Mouse (Mus musculus): ENCODE results near the gene Gars. TPM values are rescaled to one million over a fixed set of nuclear protein-coding genes. Genes with fewer than 3 reads are reported as not detected.

Gars gene
- polyA plus RNA-seq, 1 experiment from 2014 or later: 229 TPM

- Histone ChIP-seq H3K4me2 (ENCODE audit: low read length) (no peak overlapping the region), H3K27ac (ENCODE audit: low read length) (no peak overlapping the region), H3K9ac (replicated peaks; ENCODE audit: low read depth, low read length) (no peak overlapping the region), H3K4me3 (replicated peaks; ENCODE audit: low read length) (no peak overlapping the region), H3K36me3 (ENCODE audit: control insufficient read depth, insufficient read depth) (peaks cover 9% of the 10 kb centered on the region; the same call in 1 of the 2 replicates), H3K9me3 (ENCODE audit: control insufficient read depth, low read length) (no peaks in the 10 kb centered on the region), H3K27me3 (replicated peaks; ENCODE audit: control insufficient read depth, insufficient read depth, low read length) (no peaks in the 10 kb centered on the region), H3K4me1 (replicated peaks; ENCODE audit: control insufficient read depth, insufficient read depth, low read length) (peaks cover under 1% of the 10 kb centered on the region)
- 70% methylated on average over 1 of the region's 1 CpGs for WGBS
- no peak for ATAC-seq
Measured at GRCm38 (mm10) chr6:55045326-55045725, 7.5 kb downstream of the Gars start.

- Histone ChIP-seq H3K4me2 (ENCODE audit: low read length) (no peak overlapping the region), H3K9ac (replicated peaks; ENCODE audit: low read depth, low read length) (no peak overlapping the region), H3K9me3 (ENCODE audit: control insufficient read depth, low read length) (no peaks in the 10 kb centered on the region), H3K27ac (ENCODE audit: low read length) (no peak overlapping the region), H3K36me3 (ENCODE audit: control insufficient read depth, insufficient read depth) (peaks cover 30% of the 10 kb centered on the region), H3K4me3 (replicated peaks; ENCODE audit: low read length) (no peak overlapping the region), H3K27me3 (replicated peaks; ENCODE audit: control insufficient read depth, insufficient read depth, low read length) (no peaks in the 10 kb centered on the region), H3K4me1 (replicated peaks; ENCODE audit: control insufficient read depth, insufficient read depth, low read length) (no peaks in the 10 kb centered on the region; the same call in 1 of the 2 replicates)
- no peak for ATAC-seq
- 90% methylated on average over 10 of the region's 10 CpGs for WGBS
Measured at GRCm38 (mm10) chr6:55049186-55049585, 11.4 kb downstream of the Gars start.

GRCm38 (mm10) chr6:55054491-55054890 is 16.7 kb downstream of the Gars start:
- no peak for ATAC-seq
- H3K9me3 ChIP-seq (ENCODE audit: control insufficient read depth, low read length): no peaks in the 10 kb centered on the region
- no peaks in the 10 kb centered on the region for H3K4me1 ChIP-seq (replicated peaks; ENCODE audit: control insufficient read depth, insufficient read depth, low read length)
- no peak overlapping the region for H3K4me3 ChIP-seq (replicated peaks; ENCODE audit: low read length)
- no peaks in the 10 kb centered on the region for H3K27me3 ChIP-seq (replicated peaks; ENCODE audit: control insufficient read depth, insufficient read depth, low read length)
- no peak overlapping the region for H3K9ac ChIP-seq (replicated peaks; ENCODE audit: low read depth, low read length)
- WGBS: 94% methylated on average over 4 of the region's 4 CpGs
- H3K36me3 ChIP-seq (ENCODE audit: control insufficient read depth, insufficient read depth): peaks cover 44% of the 10 kb centered on the region
- H3K4me2 ChIP-seq (ENCODE audit: low read length): no peak overlapping the region
- H3K27ac ChIP-seq (ENCODE audit: low read length): no peak overlapping the region

GRCm38 (mm10) chr6:55057427-55057826 is 19.6 kb downstream of the Gars start:
- no peaks in the 10 kb centered on the region for H3K9me3 ChIP-seq (ENCODE audit: control insufficient read depth, low read length)
- no peak overlapping the region for H3K27ac ChIP-seq (ENCODE audit: low read length)
- no peak overlapping the region for H3K4me3 ChIP-seq (replicated peaks; ENCODE audit: low read length)
- peaks cover 4% of the 10 kb centered on the region; the same call in 1 of the 2 replicates for H3K4me1 ChIP-seq (replicated peaks; ENCODE audit: control insufficient read depth, insufficient read depth, low read length)
- no peak overlapping the region for H3K4me2 ChIP-seq (ENCODE audit: low read length)
- H3K27me3 ChIP-seq (replicated peaks; ENCODE audit: control insufficient read depth, insufficient read depth, low read length): no peaks in the 10 kb centered on the region
- H3K36me3 ChIP-seq (ENCODE audit: control insufficient read depth, insufficient read depth): peaks cover 47% of the 10 kb centered on the region
- 95% methylated on average over 3 of the region's 3 CpGs for WGBS
- no peak for ATAC-seq
- no peak overlapping the region for H3K9ac ChIP-seq (replicated peaks; ENCODE audit: low read depth, low read length)

GRCm38 (mm10) chr6:55060241-55060825 is 22.5 kb downstream of the Gars start:
- WGBS: 95% methylated on average over 7 of the region's 7 CpGs
- no peak overlapping the region for H3K27ac ChIP-seq (ENCODE audit: low read length)
- no peak for ATAC-seq
- no peak overlapping the region for H3K4me2 ChIP-seq (ENCODE audit: low read length)
- H3K4me1 ChIP-seq (replicated peaks; ENCODE audit: control insufficient read depth, insufficient read depth, low read length): peaks cover 4% of the 10 kb centered on the region; the same call in 1 of the 2 replicates
- H3K4me3 ChIP-seq (replicated peaks; ENCODE audit: low read length): no peak overlapping the region
- H3K27me3 ChIP-seq (replicated peaks; ENCODE audit: control insufficient read depth, insufficient read depth, low read length): no peaks in the 10 kb centered on the region
- H3K9ac ChIP-seq (replicated peaks; ENCODE audit: low read depth, low read length): no peak overlapping the region
- H3K36me3 ChIP-seq (ENCODE audit: control insufficient read depth, insufficient read depth): peaks cover 35% of the 10 kb centered on the region
- no peaks in the 10 kb centered on the region for H3K9me3 ChIP-seq (ENCODE audit: control insufficient read depth, low read length)

GRCm38 (mm10) chr6:55061328-55061727 is 23.5 kb downstream of the Gars start:
- Histone ChIP-seq H3K4me3 (replicated peaks; ENCODE audit: low read length) (no peak overlapping the region), H3K9ac (replicated peaks; ENCODE audit: low read depth, low read length) (no peak overlapping the region), H3K9me3 (ENCODE audit: control insufficient read depth, low read length) (no peaks in the 10 kb centered on the region), H3K4me2 (ENCODE audit: low read length) (no peak overlapping the region), H3K27me3 (replicated peaks; ENCODE audit: control insufficient read depth, insufficient read depth, low read length) (no peaks in the 10 kb centered on the region), H3K4me1 (replicated peaks; ENCODE audit: control insufficient read depth, insufficient read depth, low read length) (peaks cover 4% of the 10 kb centered on the region; the same call in 1 of the 2 replicates), H3K36me3 (ENCODE audit: control insufficient read depth, insufficient read depth) (peaks cover 34% of the 10 kb centered on the region), H3K27ac (ENCODE audit: low read length) (no peak overlapping the region)
- no peak for ATAC-seq
- 93% methylated on average over 11 of the region's 11 CpGs for WGBS

- Histone ChIP-seq H3K36me3 (ENCODE audit: control insufficient read depth, insufficient read depth) (peaks cover 30% of the 10 kb centered on the region), H3K9ac (replicated peaks; ENCODE audit: low read depth, low read length) (no peak overlapping the region), H3K9me3 (ENCODE audit: control insufficient read depth, low read length) (no peaks in the 10 kb centered on the region), H3K4me1 (replicated peaks; ENCODE audit: control insufficient read depth, insufficient read depth, low read length) (peaks cover 4% of the 10 kb centered on the region; the same call in 1 of the 2 replicates), H3K27ac (ENCODE audit: low read length) (no peak overlapping the region), H3K4me3 (replicated peaks; ENCODE audit: low read length) (no peak overlapping the region), H3K27me3 (replicated peaks; ENCODE audit: control insufficient read depth, insufficient read depth, low read length) (no peaks in the 10 kb centered on the region), H3K4me2 (ENCODE audit: low read length) (no peak overlapping the region)
- ATAC-seq: peak; percentile 62
- 31% methylated on average over 5 of the region's 5 CpGs for WGBS
Measured at GRCm38 (mm10) chr6:55062200-55062599, 24.4 kb downstream of the Gars start.

GRCm38 (mm10) chr6:55063793-55064476 is 26.1 kb downstream of the Gars start:
- Histone ChIP-seq H3K27me3 (replicated peaks; ENCODE audit: control insufficient read depth, insufficient read depth, low read length) (no peaks in the 10 kb centered on the region), H3K36me3 (ENCODE audit: control insufficient read depth, insufficient read depth) (peaks cover 36% of the 10 kb centered on the region), H3K4me2 (ENCODE audit: low read length) (no peak overlapping the region), H3K9ac (replicated peaks; ENCODE audit: low read depth, low read length) (no peak overlapping the region), H3K4me1 (replicated peaks; ENCODE audit: control insufficient read depth, insufficient read depth, low read length) (peaks cover 4% of the 10 kb centered on the region; the same call in 1 of the 2 replicates), H3K9me3 (ENCODE audit: control insufficient read depth, low read length) (no peaks in the 10 kb centered on the region), H3K27ac (ENCODE audit: low read length) (no peak overlapping the region), H3K4me3 (replicated peaks; ENCODE audit: low read length) (no peak overlapping the region)
- 93% methylated on average over 9 of the region's 9 CpGs for WGBS
- ATAC-seq: no peak

GRCm38 (mm10) chr6:55064477-55064827 is 26.6 kb downstream of the Gars start:
- H3K4me2 ChIP-seq (ENCODE audit: low read length): no peak overlapping the region
- ATAC-seq: no peak
- no peak overlapping the region for H3K9ac ChIP-seq (replicated peaks; ENCODE audit: low read depth, low read length)
- H3K27me3 ChIP-seq (replicated peaks; ENCODE audit: control insufficient read depth, insufficient read depth, low read length): no peaks in the 10 kb centered on the region
- no peaks in the 10 kb centered on the region for H3K9me3 ChIP-seq (ENCODE audit: control insufficient read depth, low read length)
- WGBS: 98% methylated on average over 7 of the region's 7 CpGs
- H3K4me1 ChIP-seq (replicated peaks; ENCODE audit: control insufficient read depth, insufficient read depth, low read length): peaks cover 4% of the 10 kb centered on the region; the same call in 1 of the 2 replicates
- no peak overlapping the region for H3K27ac ChIP-seq (ENCODE audit: low read length)
- peaks cover 32% of the 10 kb centered on the region for H3K36me3 ChIP-seq (ENCODE audit: control insufficient read depth, insufficient read depth)
- no peak overlapping the region for H3K4me3 ChIP-seq (replicated peaks; ENCODE audit: low read length)

Data from forebrain, embryonic 16.5 days (tissue).